Mouse (Mus musculus): ENCODE results near the gene Klhdc2.
A peak's percentile ranks its signal among the peaks of the same experiment; 100 is the strongest.

Gene Klhdc2

GRCm38 (mm10) chr12:69296511-69297410 lies at the start of gene Klhdc2:
Klhdc2 (plus strand) TSS chr12:69296681.
- DNase-seq: peak; percentile 90 to 93

- DNase-seq: no peak
Observed at GRCm38 (mm10) chr12:69249766-69250165, 46.7 kb upstream of the Klhdc2 start.

GRCm38 (mm10) chr12:69250756-69251155 lies 45.7 kb upstream of the Klhdc2 start:
- DNase-seq: no peak

- no peak for DNase-seq
Observed at GRCm38 (mm10) chr12:69253806-69254205, 42.7 kb upstream of the Klhdc2 start.

GRCm38 (mm10) chr12:69257836-69258235 lies 38.6 kb upstream of the Klhdc2 start:
- no peak for DNase-seq

GRCm38 (mm10) chr12:69262251-69262650 lies 34.2 kb upstream of the Klhdc2 start:
- no peak for DNase-seq

- no peak for DNase-seq
Observed at GRCm38 (mm10) chr12:69265031-69265430, 31.4 kb upstream of the Klhdc2 start.

- no peak for DNase-seq
Observed at GRCm38 (mm10) chr12:69267956-69268632, 28.4 kb upstream of the Klhdc2 start.

GRCm38 (mm10) chr12:69268956-69269355 lies 27.5 kb upstream of the Klhdc2 start:
- no peak for DNase-seq

- no peak for DNase-seq
Observed at GRCm38 (mm10) chr12:69279931-69280469, 16.5 kb upstream of the Klhdc2 start.

- DNase-seq: no peak
Observed at GRCm38 (mm10) chr12:69280915-69281314, 15.6 kb upstream of the Klhdc2 start.

GRCm38 (mm10) chr12:69283146-69283545 lies 13.3 kb upstream of the Klhdc2 start:
- no peak for DNase-seq

GRCm38 (mm10) chr12:69287535-69287934 lies 8.9 kb upstream of the Klhdc2 start:
- no peak for DNase-seq

GRCm38 (mm10) chr12:69288699-69289098 lies 7.8 kb upstream of the Klhdc2 start:
- DNase-seq: no peak

- no peak for DNase-seq
Observed at GRCm38 (mm10) chr12:69292401-69292800, 4.1 kb upstream of the Klhdc2 start.

GRCm38 (mm10) chr12:69293815-69294214 lies 2.7 kb upstream of the Klhdc2 start:
- DNase-seq: no peak

- DNase-seq: no peak
Observed at GRCm38 (mm10) chr12:69294936-69295335, 1.5 kb upstream of the Klhdc2 start.

- DNase-seq: no peak
Observed at GRCm38 (mm10) chr12:69295651-69296050, 830 bp upstream of the Klhdc2 start.

- DNase-seq: peak in 1 of 2 experiments; percentile 8
Observed at GRCm38 (mm10) chr12:69297411-69298150, 1.1 kb downstream of the Klhdc2 start.

- DNase-seq: no peak
Observed at GRCm38 (mm10) chr12:69298281-69298680, 1.8 kb downstream of the Klhdc2 start.

GRCm38 (mm10) chr12:69299231-69299630 lies 2.8 kb downstream of the Klhdc2 start:
- DNase-seq: peak; percentile 85 to 87

GRCm38 (mm10) chr12:69299831-69300230 lies 3.4 kb downstream of the Klhdc2 start:
- no peak for DNase-seq

GRCm38 (mm10) chr12:69300391-69300790 lies 3.9 kb downstream of the Klhdc2 start:
- no peak for DNase-seq
